Mouse (Mus musculus) limb, embryonic 11.5 days (tissue): ENCODE results near the gene Pafah1b3. TPM values are rescaled to one million over a fixed set of nuclear protein-coding genes. Genes with fewer than 3 reads are reported as not detected.
A peak's percentile ranks its signal among the peaks of the same experiment; 100 is the strongest.

Experiments
- ATAC-seq: fragments of 200-750 bp; cut with Nextera tagmentation; 2 replicates; pipeline ENCODE4 v1.8.0; 2017; ENCODE audit warnings: low read depth; ENCODE audit not compliant: insufficient number of reproducible peaks, low FRiP score, low TSS enrichment
- DNase-seq: peaks from one replicate; pipeline ENCODE4 v3.0.0-alpha.2; 2015; ENCODE audit warnings: low spot score
- H3K27ac ChIP-seq: fragments of 300-500 bp; sonication (generic); replicated peaks from 2 replicates; pipeline ENCODE4 v1.5.1; 2014; ENCODE audit warnings: low read depth, mild to moderate bottlenecking, low read length
- H3K27me3 ChIP-seq: fragments of 300-500 bp; sonication (generic); 2 replicates; pipeline ENCODE4 v1.6.1; 2014; ENCODE audit warnings: mild to moderate bottlenecking, low read length, mixed read lengths; ENCODE audit not compliant: control insufficient read depth, insufficient read depth
- H3K36me3 ChIP-seq: fragments of 300-500 bp; sonication (generic); 2 replicates; pipeline ENCODE4 v1.6.1; 2014; ENCODE audit warnings: mild to moderate bottlenecking, low read length, moderate library complexity, mixed read lengths; ENCODE audit not compliant: control insufficient read depth, insufficient read depth
- H3K4me1 ChIP-seq: fragments of 300-500 bp; sonication (generic); 2 replicates; pipeline ENCODE4 v1.6.1; 2014; ENCODE audit warnings: low read length, mixed read lengths; ENCODE audit not compliant: control insufficient read depth, insufficient read depth
- H3K4me2 ChIP-seq: fragments of 300-500 bp; sonication (generic); 2 replicates; pipeline ENCODE4 v1.6.1; 2014; ENCODE audit warnings: low read depth, mild to moderate bottlenecking, moderate library complexity; ENCODE audit not compliant: severe bottlenecking
- H3K4me3 ChIP-seq: fragments of 300-500 bp; sonication (generic); 2 replicates; pipeline ENCODE4 v1.5.1; 2014; ENCODE audit warnings: low read depth, low read length
- H3K9ac ChIP-seq: fragments of 300-500 bp; sonication (generic); 2 replicates; pipeline ENCODE4 v1.6.1; 2014; ENCODE audit warnings: mild to moderate bottlenecking, low read length
- H3K9me3 ChIP-seq: fragments of 300-500 bp; sonication (generic); 2 replicates; pipeline ENCODE4 v1.6.1; 2016; ENCODE audit warnings: low read length; ENCODE audit not compliant: control insufficient read depth
- WGBS: fragments of 180-500 bp; shearing (Covaris S2); extraction: QIAGEN DNeasy Blood & Tissue Kit; methylation state at CpG from one replicate; pipeline ENCODE4 v1.1.7; 2014; 5-methylcytosine and 5-hydroxymethylcytosine counted together
- polyA plus RNA-seq: library from polyadenylated mRNA; unstranded; fragments of >200 nt; fragmentation: Nextera tagmentation; extraction: Ambion mirVana; gene quantifications from 2 replicates; pipeline ENCODE4 v1.2.1, GENCODE M21; 2014

The Pafah1b3 gene
- polyA plus RNA-seq, 1 experiment from 2014 or later = 261 TPM

GRCm38 (mm10) chr7:25309425-25309824, 11.6 kb upstream of the Pafah1b3 start:
- ATAC-seq (no peak), DNase-seq (no peak)
- H3K9me3 ChIP-seq = no peaks in the 10 kb centered on the region
- H3K4me3 ChIP-seq = no peak overlapping the region
- no peak overlapping the region for H3K4me2 ChIP-seq
- peaks cover 8% of the 10 kb centered on the region; the same call in 1 of the 2 replicates for H3K4me1 ChIP-seq
- no peak overlapping the region for H3K9ac ChIP-seq
- H3K27me3 ChIP-seq = peaks cover 23% of the 10 kb centered on the region
- WGBS = 85% methylated on average over 9 of the region's 9 CpGs
- no peaks in the 10 kb centered on the region for H3K36me3 ChIP-seq
- H3K27ac ChIP-seq = no peak overlapping the region

DNA sequence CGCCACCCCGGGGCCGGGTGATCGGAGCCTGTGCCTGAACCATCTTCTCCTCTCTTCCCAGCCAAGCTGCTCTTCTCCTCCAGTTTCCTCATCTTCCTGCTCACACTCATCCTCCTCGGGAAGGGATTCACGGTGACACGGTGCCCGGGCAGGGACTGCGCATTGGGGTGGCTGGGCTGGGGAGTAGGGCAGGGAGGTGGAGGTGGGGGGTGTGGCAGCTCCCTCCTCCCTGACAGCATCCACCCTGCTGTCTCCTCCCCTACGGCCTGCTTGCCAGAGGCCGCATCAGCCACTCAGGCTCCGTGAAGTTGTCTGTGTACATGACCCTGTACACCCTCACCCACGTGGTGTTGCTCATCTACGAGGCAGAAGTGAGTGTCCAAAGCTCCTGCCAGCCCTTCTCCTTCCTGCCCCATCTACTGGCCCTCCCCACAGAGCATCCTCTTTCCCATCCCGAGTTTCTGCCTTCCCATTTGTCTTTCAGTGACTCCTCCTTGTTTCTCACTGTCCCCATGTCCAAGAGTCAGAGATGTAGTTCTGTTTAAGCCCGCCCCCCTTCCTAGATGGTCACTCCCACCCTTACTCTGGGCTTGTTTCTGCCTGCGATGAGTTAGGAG, 11.0 kb upstream of the Pafah1b3 start:
- no peaks in the 10 kb centered on the region for H3K9me3 ChIP-seq
- no peak overlapping the region for H3K4me3 ChIP-seq
- H3K36me3 ChIP-seq = no peaks in the 10 kb centered on the region
- H3K4me2 ChIP-seq = no peak overlapping the region
- DNase-seq = no peak
- H3K4me1 ChIP-seq = peaks cover 8% of the 10 kb centered on the region; the same call in 1 of the 2 replicates
- no peak overlapping the region for H3K9ac ChIP-seq
- no peak overlapping the region for H3K27ac ChIP-seq
- H3K27me3 ChIP-seq = peaks cover 17% of the 10 kb centered on the region
- 61% methylated on average over 17 of the region's 17 CpGs for WGBS
- ATAC-seq = no peak

- Histone ChIP-seq H3K9ac (no peak overlapping the region), H3K4me1 (peaks cover 8% of the 10 kb centered on the region; the same call in 1 of the 2 replicates), H3K36me3 (no peaks in the 10 kb centered on the region), H3K4me2 (no peak overlapping the region), H3K9me3 (no peaks in the 10 kb centered on the region), H3K4me3 (no peak overlapping the region), H3K27me3 (peaks cover 9% of the 10 kb centered on the region; the same call in 1 of the 2 replicates), H3K27ac (no peak overlapping the region)
- ATAC-seq (no peak), DNase-seq (no peak)
- 38% methylated on average over 2 of the region's 2 CpGs for WGBS
Observed at GRCm38 (mm10) chr7:25306614-25306996, 8.8 kb upstream of the Pafah1b3 start.

DNA sequence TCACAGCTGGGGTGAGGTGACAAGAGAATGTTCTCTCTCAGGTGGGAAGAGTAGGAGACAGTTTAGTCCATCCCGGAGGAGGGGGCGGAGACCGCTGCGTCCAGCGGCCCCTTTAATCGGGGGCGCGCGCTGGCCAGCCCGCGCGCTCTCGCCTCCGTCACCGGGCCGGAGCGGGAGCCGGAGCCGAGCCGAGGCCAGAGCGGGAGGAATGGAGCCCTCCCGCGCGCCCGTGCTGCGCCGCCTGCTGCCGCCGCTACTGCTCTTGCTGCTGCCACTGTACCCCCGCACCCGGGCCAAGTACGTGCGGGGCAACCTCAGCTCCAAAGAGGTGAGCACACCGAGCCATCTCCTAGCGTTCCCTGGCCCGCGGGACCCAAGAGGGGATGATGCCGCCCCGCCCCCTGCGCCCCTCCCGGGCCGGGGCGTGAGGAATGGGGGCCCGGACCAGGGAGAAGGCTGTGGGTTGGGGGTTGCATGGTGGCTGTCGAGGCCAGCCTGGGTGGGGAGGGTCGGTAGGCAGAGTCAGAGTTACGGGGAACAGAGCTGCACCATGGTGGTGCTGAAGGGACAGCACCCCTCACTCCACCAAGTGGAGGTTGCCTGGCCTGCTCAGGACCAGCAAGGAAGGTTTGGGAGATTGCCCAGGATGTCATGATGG, 8.3 kb upstream of the Pafah1b3 start, which contains the start of gene Tmem145:
TSS of gene Tmem145 (plus strand) at position 151 of the 658 bp plus-strand sequence.
- Histone ChIP-seq H3K27me3 (peaks cover 9% of the 10 kb centered on the region; the same call in 1 of the 2 replicates), H3K4me1 (peaks cover 8% of the 10 kb centered on the region; the same call in 1 of the 2 replicates), H3K9me3 (no peaks in the 10 kb centered on the region), H3K36me3 (no peaks in the 10 kb centered on the region), H3K4me3 (peak within 1 kb of the TSS; percentile 42), H3K9ac (peak within 1 kb of the TSS; percentile 27; the same call in 1 of the 2 replicates), H3K27ac (no peak within 1 kb of the TSS), H3K4me2 (peak within 1 kb of the TSS; percentile 93)
- DNase-seq = peak; percentile 86
- ATAC-seq = peak; percentile 78
- under 1% methylated on average over 45 of the region's 47 CpGs for WGBS

DNA sequence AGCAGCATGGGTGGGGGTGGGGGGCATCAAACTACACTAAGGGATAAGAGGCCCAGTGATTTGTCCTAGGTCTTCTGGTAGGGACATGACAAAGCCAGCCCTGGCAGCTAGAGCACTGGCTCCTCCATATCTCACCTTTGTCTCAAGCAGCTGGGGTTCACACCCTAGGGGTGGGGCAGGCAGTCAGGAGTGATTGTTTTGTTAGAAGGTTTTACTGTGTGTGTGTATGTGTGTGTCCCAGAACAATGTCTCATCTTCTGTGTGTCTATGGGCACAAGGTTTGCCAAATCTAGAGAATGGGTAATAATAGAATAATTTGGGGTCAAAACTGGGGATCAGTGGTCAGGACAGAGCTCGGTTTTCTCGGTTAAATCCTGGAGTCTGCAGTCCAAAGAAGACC, 7.7 kb upstream of the Pafah1b3 start:
- no peak for DNase-seq
- Histone ChIP-seq H3K4me1 (peaks cover 8% of the 10 kb centered on the region; the same call in 1 of the 2 replicates), H3K9ac (peak overlapping the region; percentile 27; the same call in 1 of the 2 replicates), H3K27me3 (peaks cover 9% of the 10 kb centered on the region; the same call in 1 of the 2 replicates), H3K4me3 (peak overlapping the region; percentile 42; the same call in 1 of the 2 replicates), H3K27ac (no peak overlapping the region), H3K36me3 (no peaks in the 10 kb centered on the region), H3K4me2 (peak overlapping the region; percentile 93), H3K9me3 (no peaks in the 10 kb centered on the region)
- WGBS = 0% methylated on average over 2 of the region's 2 CpGs
- ATAC-seq = no peak

DNA sequence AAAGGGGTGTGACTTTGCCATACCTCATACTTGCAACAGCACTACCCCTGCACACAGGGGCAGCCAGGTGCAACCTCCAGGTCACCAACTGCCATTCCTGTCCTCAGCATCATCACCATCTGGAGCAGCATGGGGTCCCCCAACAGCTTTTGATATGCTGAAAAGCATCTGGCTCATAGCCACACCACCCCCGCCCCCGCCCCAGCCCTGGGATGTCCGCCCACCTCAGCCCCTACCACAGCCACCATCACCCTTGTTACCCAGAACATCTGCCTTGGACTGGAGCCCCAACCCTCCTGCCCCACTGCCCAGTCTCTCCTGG, 5.9 kb upstream of the Pafah1b3 start:
- H3K9me3 ChIP-seq = no peaks in the 10 kb centered on the region
- no peaks in the 10 kb centered on the region for H3K36me3 ChIP-seq
- WGBS = 72% methylated on average over 3 of the region's 3 CpGs
- no peak overlapping the region for H3K4me3 ChIP-seq
- DNase-seq (no peak), ATAC-seq (no peak)
- H3K4me1 ChIP-seq = peaks cover 8% of the 10 kb centered on the region; the same call in 1 of the 2 replicates
- no peak overlapping the region for H3K27ac ChIP-seq
- H3K9ac ChIP-seq = no peak overlapping the region
- no peak overlapping the region for H3K4me2 ChIP-seq
- peaks cover 9% of the 10 kb centered on the region; the same call in 1 of the 2 replicates for H3K27me3 ChIP-seq

DNA sequence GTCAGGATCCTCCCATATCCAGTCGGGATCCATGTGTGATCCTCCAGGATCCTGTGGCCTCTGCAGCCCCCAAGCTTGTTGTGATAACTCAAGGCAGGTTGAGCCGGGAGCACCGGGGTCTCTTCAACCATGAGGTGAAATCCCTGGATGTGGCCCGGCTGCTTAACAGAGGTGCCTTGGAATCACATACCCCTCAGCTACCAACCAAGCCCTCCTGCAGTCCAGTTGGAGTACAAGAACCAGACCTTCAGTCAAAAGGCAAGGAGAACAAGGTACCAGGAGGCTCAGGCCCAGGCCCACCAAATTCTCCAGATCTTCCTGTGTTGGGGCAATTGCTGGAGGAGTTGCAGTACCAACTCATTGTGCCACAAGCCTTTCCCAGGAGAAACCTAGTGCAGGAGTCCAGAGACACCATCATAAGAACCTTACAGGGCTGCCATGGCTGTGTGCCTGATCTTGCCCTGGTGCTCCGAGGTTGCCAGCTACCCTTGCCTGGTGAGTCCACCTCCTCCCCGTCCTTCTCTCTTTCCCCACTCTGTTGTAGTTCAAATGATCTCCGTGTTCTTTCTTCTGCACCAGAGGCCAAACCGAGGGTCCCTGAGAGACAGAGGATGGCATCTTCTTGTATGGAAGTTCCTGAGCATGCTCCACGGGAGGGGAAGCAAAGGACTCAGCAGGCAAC, 5.4 kb upstream of the Pafah1b3 start:
- Histone ChIP-seq H3K4me2 (no peak overlapping the region), H3K27ac (no peak overlapping the region), H3K27me3 (peaks cover 8% of the 10 kb centered on the region; the same call in 1 of the 2 replicates), H3K36me3 (no peaks in the 10 kb centered on the region), H3K4me1 (peaks cover 8% of the 10 kb centered on the region; the same call in 1 of the 2 replicates), H3K4me3 (no peak overlapping the region), H3K9ac (no peak overlapping the region), H3K9me3 (no peaks in the 10 kb centered on the region)
- 52% methylated on average over 9 of the region's 9 CpGs for WGBS
- ATAC-seq (no peak), DNase-seq (no peak)

GRCm38 (mm10) chr7:25301063-25301462, 3.3 kb upstream of the Pafah1b3 start, which contains the start of gene Prr19:
Prr19 (plus strand) TSS chr7:25301411.
- Histone ChIP-seq H3K27ac (no peak within 1 kb of the TSS), H3K4me3 (no peak within 1 kb of the TSS; the same call in 1 of the 2 replicates), H3K36me3 (no peaks in the 10 kb centered on the region), H3K4me1 (peaks cover 13% of the 10 kb centered on the region; the same call in 1 of the 2 replicates), H3K9me3 (no peaks in the 10 kb centered on the region), H3K9ac (no peak within 1 kb of the TSS), H3K4me2 (no peak within 1 kb of the TSS), H3K27me3 (0 out of 2 replicates have a peak, but pooled peaks cover 2% of the 10 kb centered on the region)
- 63% methylated on average over 19 of the region's 19 CpGs for WGBS
- DNase-seq (peak; percentile 56), ATAC-seq (no peak)
